Mouse (Mus musculus): Measurements from ENCODE around the gene Sclt1. TPM values are rescaled to one million over a fixed set of nuclear protein-coding genes. Genes with fewer than 3 reads are reported as not detected.
A peak's percentile ranks its signal among the peaks of the same experiment; 100 is the strongest.

Gene Sclt1
- total RNA-seq, 4 experiments from 2014 or later: 18.0 to 22.3 (median 19.6) TPM

DNA sequence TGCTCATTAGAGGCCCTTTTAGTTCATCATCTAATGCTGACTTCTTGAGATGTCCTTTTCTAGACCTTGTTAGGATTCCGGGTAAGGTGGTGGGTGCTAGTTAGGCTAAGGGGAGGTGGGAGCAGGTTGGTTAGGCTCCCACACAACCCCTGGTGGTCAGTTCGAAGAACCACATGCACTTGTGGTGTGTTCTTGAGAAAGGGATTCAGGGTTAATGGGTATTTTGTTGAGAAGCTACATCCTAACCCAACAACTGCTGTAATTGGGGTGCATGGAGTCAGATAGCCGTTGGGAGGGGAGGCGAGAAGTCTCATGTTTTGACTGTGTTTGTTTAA lies 136.0 kb downstream of the Sclt1 start:
- no peak for DNase-seq (ENCODE audit: low spot score in 2 of 2)

DNA sequence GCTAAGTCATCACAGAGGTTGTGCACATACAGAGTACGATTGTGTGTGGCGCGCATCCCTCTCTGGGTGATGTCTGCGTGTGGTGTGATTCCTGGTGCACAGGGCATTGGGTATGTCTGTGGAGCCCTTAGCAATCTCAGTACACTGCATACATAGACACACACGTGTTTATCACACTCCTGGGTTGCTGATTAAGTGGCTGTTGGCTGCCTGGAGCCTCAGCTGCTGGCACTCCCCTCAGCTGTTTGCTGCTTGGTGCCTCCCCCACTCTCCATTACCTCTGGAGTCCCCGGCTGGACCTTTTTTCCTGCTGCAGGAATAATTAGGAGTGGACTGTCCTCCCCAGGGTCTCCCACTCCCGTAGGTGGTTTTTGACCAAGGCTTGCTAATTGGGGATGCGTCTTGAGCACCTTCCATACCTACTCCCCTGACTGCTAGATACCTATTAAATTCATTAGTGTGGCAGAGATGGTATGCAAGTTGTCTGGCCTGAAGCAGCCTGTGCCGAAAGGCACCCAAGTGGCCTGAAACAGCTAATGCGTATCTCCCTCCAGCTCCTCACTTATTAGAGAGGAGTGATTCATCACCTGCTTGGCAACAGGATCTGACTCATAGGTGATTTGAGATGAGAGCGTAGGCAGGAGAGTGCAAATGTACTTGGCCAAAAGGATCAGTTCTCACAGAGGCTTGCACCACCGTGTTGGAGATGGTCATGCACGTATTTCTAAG lies 136.5 kb downstream of the Sclt1 start:
- peak in 1 of 2 experiments; percentile 32 for DNase-seq (ENCODE audit: low spot score in 2 of 2)

- DNase-seq (ENCODE audit: low spot score in 2 of 2): peak in 1 of 2 experiments; percentile 4
Measured at GRCm38 (mm10) chr3:41604629-41605321, 137.5 kb downstream of the Sclt1 start.

- no peak for DNase-seq (ENCODE audit: low spot score in 2 of 2)
Measured at GRCm38 (mm10) chr3:41603470-41604019, 138.8 kb downstream of the Sclt1 start.

GRCm38 (mm10) chr3:41602933-41603332 lies 139.4 kb downstream of the Sclt1 start:
- no peak for DNase-seq (ENCODE audit: low spot score in 2 of 2)

DNA sequence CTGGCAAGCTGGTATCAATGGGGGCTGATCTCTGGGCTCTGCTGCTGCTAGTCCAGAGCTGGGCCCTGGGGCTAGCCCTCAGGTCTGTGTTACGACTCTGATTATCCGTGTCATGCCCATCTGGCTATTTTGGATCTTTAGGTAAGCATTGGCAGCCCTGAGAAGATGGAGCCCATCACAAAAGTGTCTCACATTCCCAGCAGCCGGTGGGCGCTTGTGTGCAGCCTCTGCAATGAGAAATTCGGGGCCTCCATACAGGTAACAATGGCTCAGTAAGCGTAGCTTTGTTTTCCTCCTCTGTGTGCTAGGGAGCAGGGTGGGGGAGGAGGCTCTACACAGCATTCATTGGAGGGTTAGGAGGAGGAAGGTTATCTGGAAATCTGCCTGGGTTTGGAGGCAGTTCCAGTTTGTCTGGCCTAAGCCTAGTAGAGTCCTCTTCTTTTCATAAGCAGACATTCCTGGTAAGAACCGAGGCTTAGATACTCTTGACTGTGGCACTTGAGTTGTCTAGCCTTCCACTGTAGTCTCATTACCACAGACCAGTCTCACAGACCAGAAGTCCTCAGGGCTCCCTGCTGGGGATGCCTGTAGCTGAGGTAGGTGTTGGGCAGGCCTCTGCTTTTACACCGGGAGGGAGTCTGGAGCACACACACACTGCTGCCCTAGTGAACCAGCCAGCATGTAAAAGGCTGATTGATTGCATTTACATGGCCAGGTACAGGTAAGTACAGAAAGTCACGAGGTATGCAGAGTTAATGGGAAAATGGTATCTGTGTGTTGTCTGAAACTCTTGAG lies 140.9 kb downstream of the Sclt1 start:
- no peak for DNase-seq (ENCODE audit: low spot score in 2 of 2)

GRCm38 (mm10) chr3:41599806-41600589 lies 142.3 kb downstream of the Sclt1 start:
- DNase-seq (ENCODE audit: low spot score in 2 of 2): peak in 1 of 2 experiments; percentile 60

GRCm38 (mm10) chr3:41599226-41599625 lies 143.1 kb downstream of the Sclt1 start:
- no peak for DNase-seq (ENCODE audit: low spot score in 2 of 2)

GRCm38 (mm10) chr3:41598412-41598811 lies 143.9 kb downstream of the Sclt1 start:
- DNase-seq (ENCODE audit: low spot score in 2 of 2): no peak

DNA sequence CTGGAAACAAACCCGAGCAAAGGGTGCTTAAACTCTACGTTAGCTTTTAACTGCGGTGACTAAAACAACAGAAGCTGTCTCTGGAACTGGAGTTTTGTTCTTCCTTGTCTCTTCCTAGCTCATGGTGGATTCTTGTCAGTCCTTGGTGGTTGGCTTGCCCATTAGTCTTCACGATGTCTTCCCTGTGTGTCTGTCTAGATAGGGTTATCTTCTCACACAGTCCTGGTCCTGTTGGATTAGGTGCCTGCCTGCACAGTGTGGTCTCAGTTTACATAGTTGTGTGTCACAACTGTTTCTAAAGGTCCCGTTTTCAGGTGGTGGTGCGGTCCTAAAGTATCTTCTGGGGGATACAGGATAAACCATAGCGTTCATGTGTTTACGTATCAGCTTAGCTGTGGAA lies 145.3 kb downstream of the Sclt1 start:
- DNase-seq (ENCODE audit: low spot score in 2 of 2): no peak

GRCm38 (mm10) chr3:41595010-41595409 lies 147.3 kb downstream of the Sclt1 start:
- DNase-seq (ENCODE audit: low spot score in 2 of 2): no peak

DNA sequence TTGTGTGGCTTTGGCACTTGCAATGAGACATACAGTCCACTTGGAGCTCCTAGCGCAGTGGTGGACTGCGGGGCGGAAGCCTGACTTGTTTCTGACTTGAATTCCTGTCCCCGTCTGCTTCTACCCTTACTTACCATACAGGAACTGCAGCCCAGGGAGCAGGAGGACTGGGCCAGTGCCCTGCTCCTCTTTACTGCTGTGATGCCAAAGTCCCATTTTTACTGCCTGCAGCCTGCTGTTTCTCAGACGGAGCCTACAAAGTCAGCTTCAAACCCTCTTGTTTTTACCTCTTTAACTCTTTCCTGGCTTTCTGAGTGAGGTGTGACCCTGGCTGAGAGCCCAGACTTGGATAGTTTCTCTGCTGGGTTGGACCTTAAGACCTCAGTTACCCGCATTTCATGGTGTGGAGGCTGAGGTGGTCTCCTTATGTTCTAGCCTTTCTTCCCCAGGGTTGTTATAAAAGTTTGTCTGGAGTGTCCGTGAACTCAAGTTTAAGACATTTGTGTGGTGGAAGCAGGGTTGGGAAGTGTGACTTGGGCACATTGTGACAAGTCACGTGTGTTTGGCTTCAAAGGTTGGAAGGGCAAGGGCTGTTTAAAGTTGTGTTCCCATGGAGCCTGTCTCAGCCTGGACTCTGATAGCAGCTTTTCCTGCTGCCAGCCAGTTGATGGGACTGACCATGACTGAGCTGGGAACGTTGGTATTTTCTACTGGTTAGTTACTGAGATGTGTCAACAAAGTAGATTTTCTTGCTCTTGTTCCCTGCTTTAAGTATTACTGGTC lies 148.0 kb downstream of the Sclt1 start:
- no peak for DNase-seq (ENCODE audit: low spot score in 2 of 2)

DNA sequence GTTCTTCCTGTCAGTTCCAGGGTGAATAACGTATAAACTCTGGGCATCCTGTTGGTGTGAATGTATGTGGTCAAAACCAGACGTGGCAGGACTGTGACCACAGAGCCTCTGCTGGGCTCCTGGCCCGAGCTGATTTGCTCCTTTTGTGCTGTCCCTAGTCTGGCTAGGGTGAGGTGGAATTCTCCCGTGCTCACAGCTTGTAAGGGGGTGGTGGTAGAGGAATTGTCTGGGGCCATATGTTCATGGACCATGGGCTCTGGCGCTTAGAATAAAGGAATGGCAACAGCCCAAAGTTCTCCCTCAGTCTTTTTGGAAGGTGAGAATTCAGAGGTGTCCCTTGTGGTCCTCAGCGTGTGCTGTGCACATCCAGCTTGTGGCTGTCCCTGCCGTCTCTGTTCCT lies 149.5 kb downstream of the Sclt1 start:
- no peak for DNase-seq (ENCODE audit: low spot score in 2 of 2)

GRCm38 (mm10) chr3:41591651-41592170 lies 150.6 kb downstream of the Sclt1 start:
- no peak for DNase-seq (ENCODE audit: low spot score in 2 of 2)

- no peak for DNase-seq (ENCODE audit: low spot score in 2 of 2)
Measured at GRCm38 (mm10) chr3:41590695-41591559, 151.4 kb downstream of the Sclt1 start.

DNA sequence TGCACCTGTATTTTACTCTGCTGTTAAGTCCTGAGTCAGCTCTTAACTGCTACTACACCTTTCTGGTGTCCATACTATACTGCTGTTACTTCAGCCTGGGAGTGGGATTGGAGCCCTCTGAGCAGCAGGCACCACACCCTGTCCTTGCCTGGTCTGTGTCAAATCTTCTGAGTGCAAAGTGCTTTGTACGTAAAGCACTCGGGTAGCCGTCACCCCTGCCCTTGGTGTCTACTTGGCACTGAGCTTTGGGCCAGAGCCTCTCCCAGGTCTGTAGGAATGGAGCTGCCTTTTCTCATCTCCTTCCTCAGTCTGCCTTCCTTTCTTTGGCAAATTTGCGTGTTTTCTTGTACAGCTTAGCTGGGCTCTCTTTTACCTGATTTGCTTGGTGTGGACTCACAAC lies 152.3 kb downstream of the Sclt1 start:
- no peak for DNase-seq (ENCODE audit: low spot score in 2 of 2)

GRCm38 (mm10) chr3:41589246-41589914 lies 152.9 kb downstream of the Sclt1 start:
- no peak for DNase-seq (ENCODE audit: low spot score in 2 of 2)

DNA sequence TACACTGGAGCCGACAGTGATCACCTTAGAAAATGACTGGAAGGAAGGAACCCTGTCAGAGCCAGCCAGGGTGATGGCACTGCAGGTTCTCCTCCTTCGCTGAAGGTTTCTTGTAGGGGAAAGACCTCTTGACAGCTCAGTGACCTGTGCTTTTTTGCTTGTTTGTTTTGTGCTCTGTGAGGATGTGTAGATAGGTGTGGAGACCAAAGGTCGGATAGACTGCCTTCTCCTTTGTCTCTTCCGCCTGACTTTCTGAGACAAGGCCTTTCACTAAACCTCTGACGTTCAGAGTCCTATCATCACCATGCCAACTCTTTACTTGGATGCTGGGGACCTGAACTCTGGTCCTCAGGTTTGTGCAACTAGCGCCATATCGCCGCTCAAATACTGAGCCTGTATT lies 153.8 kb downstream of the Sclt1 start:
- no peak for DNase-seq (ENCODE audit: low spot score in 2 of 2)

- no peak for DNase-seq (ENCODE audit: low spot score in 2 of 2)
Measured at GRCm38 (mm10) chr3:41587588-41587987, 154.7 kb downstream of the Sclt1 start.

Measured in left cerebral cortex, adult 8-10 months (tissue).